Mouse (Mus musculus): ENCODE measurements around the gene Pax4. TPM values are rescaled to one million over a fixed set of nuclear protein-coding genes. Genes with fewer than 3 reads are reported as not detected.
A peak's percentile ranks its signal among the peaks of the same experiment; 100 is the strongest.

Pax4 gene
- total RNA-seq, 2 experiments from 2014 or later: not detected

- DNase-seq: no peak
- intact Hi-C loops (cut with DNase I): no loop called here
- TF ChIP-seq CTCF (IDR thresholded peaks at IDR 0.05): no peak
- no peak overlapping the region for H3K27ac ChIP-seq
- H3K4me3 ChIP-seq: no peak overlapping the region
Measured at GRCm38 (mm10) chr6:28474211-28474610, 25.1 kb upstream of the Pax4 start.

GRCm38 (mm10) chr6:28471284-28472035 is 22.3 kb upstream of the Pax4 start:
- no peak for TF ChIP-seq CTCF (IDR thresholded peaks at IDR 0.05)
- DNase-seq: no peak
- intact Hi-C loops (cut with DNase I): no loop called here
- Histone ChIP-seq H3K27ac (no peak overlapping the region), H3K4me3 (no peak overlapping the region)

- intact Hi-C loops (cut with DNase I): no loop called here
Measured at GRCm38 (mm10) chr6:28470621-28471020, 21.5 kb upstream of the Pax4 start.

GRCm38 (mm10) chr6:28470017-28470602 is 21.0 kb upstream of the Pax4 start:
- TF ChIP-seq CTCF (IDR thresholded peaks at IDR 0.05): no peak
- H3K4me3 ChIP-seq: no peak overlapping the region
- intact Hi-C loops (cut with DNase I): no loop called here

More at GRCm38 (mm10) chr6:28470621-28471020, 21.5 kb upstream of the Pax4 start:
- Histone ChIP-seq H3K4me3 (no peak overlapping the region), H3K27ac (no peak overlapping the region)
- TF ChIP-seq CTCF (IDR thresholded peaks at IDR 0.05): no peak
- DNase-seq: no peak

GRCm38 (mm10) chr6:28464630-28465029 is 15.5 kb upstream of the Pax4 start:
- DNase-seq: no peak
- TF ChIP-seq CTCF (IDR thresholded peaks at IDR 0.05): no peak
- no peak overlapping the region for H3K4me3 ChIP-seq
- no peak overlapping the region for H3K27ac ChIP-seq
- intact Hi-C loops (cut with DNase I): loop anchor here (5.0 to 10.0 kb wide), 2 partner anchors 42 to 130 kb away; partner anchors contain the start of gene Arf5

More at GRCm38 (mm10) chr6:28470017-28470602, 21.0 kb upstream of the Pax4 start:
- no peak overlapping the region for H3K27ac ChIP-seq
- DNase-seq: no peak

GRCm38 (mm10) chr6:28460534-28460933 is 11.4 kb upstream of the Pax4 start:
- H3K4me3 ChIP-seq: no peak overlapping the region
- no peak overlapping the region for H3K27ac ChIP-seq
- intact Hi-C loops (cut with DNase I): loop anchor here (5.0 to 10.0 kb wide), 2 partner anchors 38 to 126 kb away; partner anchors contain the start of gene Arf5
- TF ChIP-seq CTCF (IDR thresholded peaks at IDR 0.05): peak; percentile 80
- DNase-seq: peak; percentile 81

GRCm38 (mm10) chr6:28459221-28459668 is 10.1 kb upstream of the Pax4 start:
- DNase-seq: no peak
- no peak for TF ChIP-seq CTCF (IDR thresholded peaks at IDR 0.05)
- no peak overlapping the region for H3K27ac ChIP-seq
- intact Hi-C loops (cut with DNase I): no loop called here
- H3K4me3 ChIP-seq: no peak overlapping the region

GRCm38 (mm10) chr6:28450977-28451376 is 1.8 kb upstream of the Pax4 start:
- TF ChIP-seq CTCF (IDR thresholded peaks at IDR 0.05): no peak
- Histone ChIP-seq H3K27ac (no peak overlapping the region), H3K4me3 (no peak overlapping the region)
- intact Hi-C loops (cut with DNase I): no loop called here
- no peak for DNase-seq

GRCm38 (mm10) chr6:28450481-28450880 is 1.3 kb upstream of the Pax4 start:
- Histone ChIP-seq H3K4me3 (no peak overlapping the region), H3K27ac (no peak overlapping the region)
- intact Hi-C loops (cut with DNase I): no loop called here
- TF ChIP-seq CTCF (IDR thresholded peaks at IDR 0.05): no peak
- no peak for DNase-seq

GRCm38 (mm10) chr6:28447937-28448336 is 1.2 kb downstream of the Pax4 start:
- intact Hi-C loops (cut with DNase I): no loop called here
- no peak for DNase-seq
- H3K27ac ChIP-seq: no peak overlapping the region
- no peak overlapping the region for H3K4me3 ChIP-seq
- TF ChIP-seq CTCF (IDR thresholded peaks at IDR 0.05): no peak

- TF ChIP-seq CTCF (IDR thresholded peaks at IDR 0.05): no peak
- intact Hi-C loops (cut with DNase I): no loop called here
- Histone ChIP-seq H3K4me3 (no peak overlapping the region), H3K27ac (no peak overlapping the region)
- no peak for DNase-seq
Measured at GRCm38 (mm10) chr6:28431538-28431855, 17.7 kb downstream of the Pax4 start.

GRCm38 (mm10) chr6:28430795-28431537 is 18.2 kb downstream of the Pax4 start:
- no peak for TF ChIP-seq CTCF (IDR thresholded peaks at IDR 0.05)
- no peak for DNase-seq
- H3K27ac ChIP-seq: no peak overlapping the region
- H3K4me3 ChIP-seq: no peak overlapping the region
- intact Hi-C loops (cut with DNase I): no loop called here

- Histone ChIP-seq H3K27ac (no peak overlapping the region), H3K4me3 (no peak overlapping the region)
- intact Hi-C loops (cut with DNase I): no loop called here
- no peak for DNase-seq
- TF ChIP-seq CTCF (IDR thresholded peaks at IDR 0.05): no peak
Measured at GRCm38 (mm10) chr6:28429870-28430269, 19.3 kb downstream of the Pax4 start.

Measured in gastrocnemius, adult 2 months (tissue).